Mouse (Mus musculus) liver, postnatal 0 days (tissue): ENCODE measurements at regions not wholly inside any gene's neighbourhood (a gene's known extent, or its start where the extent isn't known, plus 50 kb on each side); places are given as distances from the start of the nearest gene placed in this dataset.
A peak's percentile ranks its signal among the peaks of the same experiment; 100 is the strongest.

Source experiments
- CTCF ChIP-seq: sonication (generic); IDR thresholded peaks from 2 replicates; pipeline ENCODE4 v1.5.1; 2016; ENCODE audit warnings: antibody characterized with exemption, low read depth
- EP300 ChIP-seq: IDR thresholded peaks from 2 replicates; pipeline ENCODE4 v1.6.1; 2016; ENCODE audit warnings: antibody characterized with exemption, low read depth, mild to moderate bottlenecking

DNA sequence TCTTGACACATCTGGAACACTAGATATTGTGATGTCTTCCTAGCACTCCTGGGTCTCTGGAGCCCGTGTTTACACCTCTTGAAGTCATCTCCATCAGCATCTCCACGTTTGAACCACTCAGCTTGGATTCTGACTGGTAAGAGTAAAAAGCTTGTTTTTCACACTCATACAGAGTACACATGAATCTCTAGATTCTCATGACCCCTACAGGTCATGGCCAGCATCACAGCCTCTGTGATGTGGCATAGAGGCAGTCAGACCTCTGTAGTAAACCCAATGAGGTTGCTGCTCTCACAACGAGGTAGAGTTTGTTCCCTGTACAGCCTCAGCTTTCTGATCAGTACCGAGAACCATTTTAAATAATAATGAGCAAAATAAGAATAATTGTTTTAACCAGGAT is 542.3 kb upstream of the Tmem132c start:
- TF ChIP-seq EP300 (no peak), CTCF (peak; percentile 31)
